Mouse (Mus musculus) CH12.LX (cell line): ENCODE results near the gene Slc25a11.

Source experiments
- CHD1 ChIP-seq: IDR thresholded peaks from 2 replicates; pipeline ENCODE4 v1.6.1; 2012; ENCODE audit warnings: low read depth, low read length, improper control_type of control experiment, inconsistent platforms
- CHD2 ChIP-seq: IDR thresholded peaks from 2 replicates; pipeline ENCODE4 v1.6.1; 2011; ENCODE audit warnings: low read length, improper control_type of control experiment
- CTCF ChIP-seq, 2 experiments: IDR thresholded peaks in 1 of 2; conservative IDR thresholded peaks in 1 of 2; 2 replicates each; pipeline ENCODE4 v1.5.1; 2011 to 2012; ENCODE audit warnings: low read depth in 2 of 2, low read length in 2 of 2, improper control_type of control experiment in 1 of 2, inconsistent platforms in 1 of 2, mild to moderate bottlenecking in 1 of 2, moderate library complexity in 1 of 2
- E2F4 ChIP-seq: IDR thresholded peaks from 2 replicates; pipeline ENCODE4 v1.6.1; 2011; ENCODE audit warnings: low read depth, low read length, improper control_type of control experiment; ENCODE audit not compliant: insufficient replicate concordance
- EP300 ChIP-seq: IDR thresholded peaks from 2 replicates; pipeline ENCODE4 v1.6.1; 2011; ENCODE audit warnings: low read length, improper control_type of control experiment
- KAT2A ChIP-seq: IDR thresholded peaks from 2 replicates; pipeline ENCODE4 v1.6.1; 2012; ENCODE audit warnings: low read length, improper control_type of control experiment, inconsistent platforms; ENCODE audit not compliant: insufficient replicate concordance
- MAFK ChIP-seq: IDR thresholded peaks from 2 replicates; pipeline ENCODE4 v1.6.1; 2011; ENCODE audit warnings: low read length, improper control_type of control experiment; ENCODE audit not compliant: insufficient replicate concordance
- MXI1 ChIP-seq: IDR thresholded peaks from 2 replicates; pipeline ENCODE4 v1.6.1; 2011; ENCODE audit warnings: mild to moderate bottlenecking, low read depth, low read length, improper control_type of control experiment
- POLR2A ChIP-seq: IDR thresholded peaks from 2 replicates; pipeline ENCODE4 v1.6.1; 2011; ENCODE audit warnings: low read depth, mild to moderate bottlenecking, improper control_type of control experiment, low read length
- RAD21 ChIP-seq: IDR thresholded peaks from 2 replicates; pipeline ENCODE4 v1.6.1; 2011; ENCODE audit warnings: low read depth, mild to moderate bottlenecking, low read length, improper control_type of control experiment, moderate library complexity
- TCF12 ChIP-seq: IDR thresholded peaks from 2 replicates; pipeline ENCODE4 v1.6.1; 2014; ENCODE audit warnings: low read depth, mild to moderate bottlenecking, inconsistent platforms, low read length, improper control_type of control experiment

DNA sequence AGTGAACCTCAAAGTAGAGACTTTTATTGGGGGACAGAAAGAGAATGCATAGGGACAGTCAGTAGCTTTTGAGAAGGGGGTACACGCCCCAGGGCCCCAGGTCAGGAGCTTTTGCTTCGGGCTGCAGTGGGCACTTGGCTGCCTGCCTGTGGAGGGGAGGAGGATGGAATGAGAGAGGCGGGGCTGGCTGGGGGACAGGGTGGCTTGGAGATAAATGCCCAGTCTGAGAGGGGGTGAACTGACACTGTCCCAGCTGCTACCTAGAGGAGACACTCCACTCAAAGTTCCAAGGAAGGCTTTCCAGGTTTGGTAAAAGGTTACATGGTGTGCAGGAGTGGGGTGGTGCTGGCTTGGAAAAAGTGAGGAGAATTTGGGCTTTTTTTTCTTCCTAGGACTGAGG, 9.7 kb upstream of the Slc25a11 start, which contains the start of gene Eno3:
- TF ChIP-seq TCF12 (no peak), CHD1 (no peak), E2F4 (no peak), KAT2A (no peak), CTCF (conservative IDR thresholded peaks at IDR 0.05 in 1 of 2, IDR thresholded peaks at IDR 0.05 in 1 of 2; ENCODE audit: low read depth in 2 of 2, low read length in 2 of 2) (no peak), MXI1 (no peak), POLR2A (no peak), CHD2 (no peak), RAD21 (no peak), EP300 (no peak), MAFK (no peak)
